Mouse (Mus musculus) intestine, embryonic 14.5 days (tissue): Measurements from ENCODE around the gene Csnk1g1. TPM values are rescaled to one million over a fixed set of nuclear protein-coding genes. Genes with fewer than 3 reads are reported as not detected.

ENCODE experiments used
- ATAC-seq: fragments of 200-750 bp; cut with Nextera tagmentation; replicated peaks from 2 replicates; pipeline ENCODE4 v1.8.0; 2017; ENCODE audit warnings: low read depth, moderate number of reproducible peaks, moderate TSS enrichment, moderate library complexity; ENCODE audit not compliant: low FRiP score, low TSS enrichment
- DNase-seq: peaks from one replicate; pipeline ENCODE4 v3.0.0-alpha.2; 2018; ENCODE audit warnings: low spot score
- H3K27ac ChIP-seq: fragments of 300-500 bp; sonication (generic); 2 replicates; pipeline ENCODE4 v1.5.1; 2014; ENCODE audit warnings: low read depth, mild to moderate bottlenecking, control low read depth
- H3K27me3 ChIP-seq: fragments of 300-500 bp; sonication (generic); replicated peaks from 2 replicates; pipeline ENCODE4 v1.6.1; 2014; ENCODE audit warnings: low read length, control low read depth; ENCODE audit not compliant: control insufficient read depth, insufficient read depth
- H3K36me3 ChIP-seq: fragments of 300-500 bp; sonication (generic); 2 replicates; pipeline ENCODE4 v1.6.1; 2014; ENCODE audit warnings: low read length, control low read depth; ENCODE audit not compliant: control insufficient read depth, insufficient read depth
- H3K4me1 ChIP-seq: fragments of 300-500 bp; sonication (generic); replicated peaks from 2 replicates; pipeline ENCODE4 v1.6.1; 2014; ENCODE audit warnings: low read length, control low read depth, mixed read lengths; ENCODE audit not compliant: control insufficient read depth, insufficient read depth
- H3K4me2 ChIP-seq: fragments of 300-500 bp; sonication (generic); 2 replicates; pipeline ENCODE4 v1.6.1; 2014; ENCODE audit warnings: low read length
- H3K4me3 ChIP-seq: fragments of 300-500 bp; sonication (generic); 2 replicates; pipeline ENCODE4 v1.5.1; 2014; ENCODE audit warnings: low read depth, low read length, control low read depth, mixed read lengths
- H3K9ac ChIP-seq: fragments of 300-500 bp; sonication (generic); 2 replicates; pipeline ENCODE4 v1.6.1; 2014; ENCODE audit warnings: mild to moderate bottlenecking, low read length
- H3K9me3 ChIP-seq: fragments of 300-500 bp; sonication (generic); 2 replicates; pipeline ENCODE4 v1.6.1; 2016; ENCODE audit warnings: low read length, control low read depth; ENCODE audit not compliant: control insufficient read depth
- WGBS: fragments of 180-500 bp; shearing (Covaris S2); extraction: QIAGEN DNeasy Blood & Tissue Kit; methylation state at CpG from one replicate; pipeline ENCODE4 v1.1.7; 2014; 5-methylcytosine and 5-hydroxymethylcytosine counted together
- polyA plus RNA-seq: library from polyadenylated mRNA; unstranded; fragments of >200 nt; fragmentation: Nextera tagmentation; extraction: Ambion mirVana; gene quantifications from 2 replicates; pipeline ENCODE4 v1.2.1, GENCODE M21; 2014

Csnk1g1 gene
- polyA plus RNA-seq: 17.9 and 18.6 TPM in 2 replicates

DNA sequence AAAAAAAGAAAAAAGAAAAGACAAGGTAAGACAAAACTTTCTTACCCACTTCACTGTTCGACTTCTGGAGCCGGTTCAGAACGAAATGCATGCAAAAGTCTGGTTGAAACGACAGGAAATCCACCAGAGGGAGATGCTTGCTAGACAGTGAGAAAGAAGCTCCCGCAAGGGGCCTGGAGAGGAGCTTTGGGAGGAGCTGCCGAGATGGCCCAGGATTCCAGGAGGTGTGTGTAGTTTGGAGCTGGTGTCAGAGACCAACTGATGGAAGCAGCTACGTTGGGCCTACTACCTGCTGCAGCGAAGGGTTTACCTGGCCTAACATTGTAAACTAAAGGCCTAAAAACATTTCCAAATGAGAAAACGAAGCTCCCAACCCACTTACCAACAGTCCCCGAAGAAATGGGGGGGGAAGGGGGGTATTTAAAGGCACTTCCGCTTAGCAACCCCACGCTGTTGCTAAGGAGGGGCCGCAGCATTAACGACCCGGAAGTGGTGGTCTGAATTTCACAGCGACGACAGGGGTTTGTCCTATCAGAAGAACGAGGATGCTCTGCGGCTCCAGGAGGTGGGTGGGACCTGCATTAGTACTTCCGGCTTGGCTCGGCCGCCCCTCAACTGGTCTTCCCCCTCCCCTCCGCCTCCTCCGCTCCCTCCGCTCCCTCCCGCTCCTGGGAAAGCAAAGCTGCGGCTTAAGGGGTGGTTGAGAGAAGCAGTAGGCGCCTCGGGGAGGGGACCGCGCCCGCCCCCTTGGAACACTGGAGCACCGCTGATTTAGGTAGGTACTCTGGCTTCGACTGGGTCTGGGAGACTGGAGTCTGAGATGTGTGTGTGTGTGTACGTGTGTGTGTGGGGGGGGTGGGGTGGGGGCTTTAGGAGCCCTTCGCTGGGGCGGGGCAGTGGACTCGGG lies at the start of gene Csnk1g1, which contains the start of gene Trip4:
Gene Csnk1g1, plus strand, starts transcription at position 531 of the 907 bp plus-strand sequence.
Gene Trip4, minus strand, starts transcription at position 401 of the 907 bp plus-strand sequence.
- H3K36me3 ChIP-seq: peaks cover 16% of the 10 kb centered on the region
- H3K4me3 ChIP-seq: peak within 1 kb of the TSS; percentile 79
- peak within 1 kb of the TSS; percentile 91 for H3K4me2 ChIP-seq
- DNase-seq: peak; percentile 93
- WGBS: under 1% methylated on average over 37 of the region's 38 CpGs
- peaks cover 7% of the 10 kb centered on the region; the same call in 1 of the 2 replicates for H3K4me1 ChIP-seq
- ATAC-seq: peak; percentile 96
- H3K9me3 ChIP-seq: no peaks in the 10 kb centered on the region
- peak within 1 kb of the TSS; percentile 83 for H3K27ac ChIP-seq
- H3K27me3 ChIP-seq: no peaks in the 10 kb centered on the region
- H3K9ac ChIP-seq: peak within 1 kb of the TSS; percentile 80

- no peaks in the 10 kb centered on the region for H3K9me3 ChIP-seq
- DNase-seq (no peak), ATAC-seq (no peak)
- no peaks in the 10 kb centered on the region for H3K4me1 ChIP-seq
- no peak overlapping the region for H3K27ac ChIP-seq
- peaks cover 55% of the 10 kb centered on the region for H3K36me3 ChIP-seq
- H3K4me3 ChIP-seq: no peak overlapping the region
- H3K27me3 ChIP-seq: no peaks in the 10 kb centered on the region
- WGBS: 63% methylated on average over 1 of the region's 1 CpGs
- no peak overlapping the region for H3K4me2 ChIP-seq
- H3K9ac ChIP-seq: no peak overlapping the region
Observed at GRCm38 (mm10) chr9:65859656-65860055, 49.1 kb upstream of the Csnk1g1 start.

- ATAC-seq (peak; percentile 94), DNase-seq (peak; percentile 93)
- WGBS: under 1% methylated on average over 37 of the region's 37 CpGs
- Histone ChIP-seq H3K4me2 (peak overlapping the region; percentile 82), H3K4me3 (peak overlapping the region; percentile 75), H3K9me3 (no peaks in the 10 kb centered on the region), H3K4me1 (peaks cover 4% of the 10 kb centered on the region), H3K36me3 (peaks cover 9% of the 10 kb centered on the region), H3K27me3 (no peaks in the 10 kb centered on the region), H3K9ac (peak overlapping the region; percentile 77), H3K27ac (peak overlapping the region; percentile 62)
Observed at GRCm38 (mm10) chr9:65884564-65885315, 24.0 kb upstream of the Csnk1g1 start.

- Histone ChIP-seq H3K4me1 (peaks cover 8% of the 10 kb centered on the region), H3K36me3 (peaks cover 22% of the 10 kb centered on the region), H3K27ac (no peak within 1 kb of the TSS), H3K27me3 (no peaks in the 10 kb centered on the region), H3K9me3 (no peaks in the 10 kb centered on the region), H3K4me2 (peak within 1 kb of the TSS; percentile 83), H3K9ac (peak within 1 kb of the TSS; percentile 77), H3K4me3 (peak within 1 kb of the TSS; percentile 74)
- ATAC-seq: peak; percentile 94
- peak; percentile 89 for DNase-seq
- WGBS: under 1% methylated on average over 21 of the region's 21 CpGs
Observed at GRCm38 (mm10) chr9:65890143-65890628, 18.5 kb upstream of the Csnk1g1 start, which contains the start of gene Pclaf. Gene Pclaf, plus strand, starts transcription at chr9:65890237.

DNA sequence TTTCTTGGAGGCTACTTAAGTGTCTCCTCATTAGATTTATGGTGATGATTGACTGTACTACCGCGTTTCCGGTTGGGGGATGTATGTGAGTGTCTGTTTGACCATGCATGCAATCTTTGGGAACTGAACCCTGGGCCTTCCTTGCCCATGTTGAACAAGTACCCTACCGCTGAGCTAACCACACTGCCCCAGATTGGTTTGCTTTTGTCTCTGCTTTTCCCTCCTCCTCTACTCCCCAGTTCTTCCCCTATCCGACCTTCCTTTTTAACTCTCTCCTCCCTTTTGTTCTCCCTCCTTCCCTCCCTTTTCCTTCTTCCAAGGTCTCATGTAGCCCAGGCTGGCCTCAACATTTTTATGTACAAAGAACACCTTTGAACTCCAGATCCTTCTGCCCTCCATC lies 17.6 kb upstream of the Csnk1g1 start:
- ATAC-seq (no peak), DNase-seq (no peak)
- H3K27ac ChIP-seq: no peak overlapping the region

DNA sequence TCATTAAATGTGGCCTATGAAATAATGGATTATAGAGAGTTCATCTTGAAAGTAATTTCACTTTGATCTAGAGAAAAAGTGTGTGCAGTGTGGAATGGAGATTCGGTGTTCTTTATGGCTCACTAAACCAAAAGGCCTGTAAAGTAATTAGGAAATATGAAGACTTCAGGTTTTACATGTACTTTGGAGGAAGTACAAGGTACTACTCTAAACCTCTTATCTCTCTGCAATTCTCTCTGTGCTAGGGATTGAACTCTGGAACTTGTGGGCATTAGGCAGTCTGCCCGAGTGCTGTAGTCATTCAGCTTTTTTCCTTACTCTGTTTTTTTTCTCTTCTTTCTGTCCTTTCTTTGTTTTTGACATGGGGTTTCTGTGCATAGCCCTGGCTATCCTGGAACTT lies 11.7 kb upstream of the Csnk1g1 start:
- no peak overlapping the region for H3K27ac ChIP-seq

More for the DNA sequence above, 17.6 kb upstream of the Csnk1g1 start:
- H3K4me3 ChIP-seq: peak overlapping the region; percentile 74
- peak overlapping the region; percentile 77 for H3K9ac ChIP-seq
- H3K4me2 ChIP-seq: peak overlapping the region; percentile 83
- peaks cover 29% of the 10 kb centered on the region for H3K36me3 ChIP-seq
- H3K9me3 ChIP-seq: no peaks in the 10 kb centered on the region
- H3K27me3 ChIP-seq: no peaks in the 10 kb centered on the region
- WGBS: 2% methylated on average over 5 of the region's 5 CpGs
- peaks cover 8% of the 10 kb centered on the region for H3K4me1 ChIP-seq

DNA sequence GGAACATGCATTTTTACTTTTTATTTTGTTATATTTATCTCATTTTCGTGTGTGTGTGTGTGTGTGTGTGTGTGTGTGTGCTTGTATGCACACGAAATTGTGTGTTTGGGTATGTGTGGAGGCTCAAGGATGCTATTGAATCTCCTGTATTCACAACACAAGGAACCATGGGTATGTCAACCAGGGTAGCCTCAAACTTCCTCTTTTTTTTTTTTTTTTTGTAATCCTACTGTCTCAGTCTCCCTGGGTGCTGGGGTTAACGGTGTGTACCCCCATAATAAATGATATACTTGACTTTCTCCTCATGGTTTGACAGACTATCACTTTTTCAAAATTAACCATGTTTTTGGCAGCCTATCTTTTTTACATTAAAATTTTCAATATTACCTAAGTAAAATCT lies 5.8 kb upstream of the Csnk1g1 start:
- Histone ChIP-seq H3K27ac (no peak overlapping the region), H3K4me2 (no peak overlapping the region), H3K27me3 (no peaks in the 10 kb centered on the region), H3K36me3 (peaks cover 38% of the 10 kb centered on the region), H3K9me3 (no peaks in the 10 kb centered on the region), H3K4me3 (no peak overlapping the region), H3K9ac (no peak overlapping the region), H3K4me1 (no peaks in the 10 kb centered on the region; the same call in 1 of the 2 replicates)
- WGBS: 96% methylated on average over 3 of the region's 3 CpGs
- no peak for DNase-seq
- ATAC-seq: no peak

More for the DNA sequence above, 11.7 kb upstream of the Csnk1g1 start:
- 76% methylated on average over 2 of the region's 2 CpGs for WGBS
- ATAC-seq (no peak), DNase-seq (no peak)
- no peak overlapping the region for H3K4me3 ChIP-seq
- peaks cover under 1% of the 10 kb centered on the region; the same call in 1 of the 2 replicates for H3K4me1 ChIP-seq
- H3K4me2 ChIP-seq: no peak overlapping the region
- H3K9ac ChIP-seq: no peak overlapping the region
- no peaks in the 10 kb centered on the region for H3K9me3 ChIP-seq
- H3K27me3 ChIP-seq: no peaks in the 10 kb centered on the region
- H3K36me3 ChIP-seq: peaks cover 56% of the 10 kb centered on the region

DNA sequence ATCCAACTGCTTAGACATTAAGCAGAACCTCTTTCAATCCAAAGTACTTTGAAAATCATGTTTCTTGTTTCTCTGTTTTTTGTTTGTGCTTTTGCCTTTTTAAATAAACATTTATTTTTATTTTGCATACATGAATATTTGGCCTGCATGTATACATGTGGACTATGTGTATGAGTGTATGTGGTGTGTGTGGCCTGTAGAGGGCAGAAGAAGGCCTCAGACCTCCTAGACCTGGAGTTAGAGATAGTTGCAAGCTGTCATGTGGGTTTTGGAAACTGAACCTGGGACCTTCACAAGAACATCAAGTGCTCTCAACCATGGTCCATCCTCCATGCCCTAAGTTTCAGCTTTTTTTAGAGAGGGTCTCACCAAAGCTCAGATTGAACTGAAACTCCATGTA lies 5.3 kb upstream of the Csnk1g1 start:
- Histone ChIP-seq H3K4me3 (no peak overlapping the region), H3K9ac (no peak overlapping the region), H3K27ac (no peak overlapping the region), H3K4me1 (no peaks in the 10 kb centered on the region; the same call in 1 of the 2 replicates), H3K36me3 (peaks cover 33% of the 10 kb centered on the region), H3K27me3 (no peaks in the 10 kb centered on the region), H3K4me2 (no peak overlapping the region), H3K9me3 (no peaks in the 10 kb centered on the region)
- no peak for ATAC-seq
- DNase-seq: no peak
